Mouse (Mus musculus) layer of hippocampus, adult 2 months (tissue): ENCODE results near the gene Ccdc117. TPM values are rescaled to one million over a fixed set of nuclear protein-coding genes. Genes with fewer than 3 reads are reported as not detected.
"Not testable (repeated sequence)": the region's sequence is repeated elsewhere in the genome, so short reads cannot be mapped to it uniquely, and the experiment has no call there.

Experiments
- DNase-seq, 2 experiments: peaks; one replicate each; pipeline ENCODE4 v3.0.0; 2022; ENCODE audit warnings: low spot score in 2 of 2
- H3K27ac ChIP-seq: fragments of 200-600 bp; 2 replicates; pipeline ENCODE4 v1.8.1; 2022
- H3K4me3 ChIP-seq: fragments of 200-600 bp; 2 replicates; pipeline ENCODE4 v1.8.1; 2022; ENCODE audit warnings: mild to moderate bottlenecking
- CTCF ChIP-seq: fragments of 200-600 bp; conservative IDR thresholded peaks from 2 replicates; pipeline ENCODE4 v1.8.1; 2022; ENCODE audit warnings: antibody characterized with exemption, mild to moderate bottlenecking, moderate library complexity
- total RNA-seq, 2 experiments: library from RNA; stranded (reverse); gene quantifications; 2 replicates each; pipeline ENCODE4 v1.2.3; 2021

Ccdc117 gene
- total RNA-seq, 2 experiments from 2014 or later: 11.8 to 13.9 TPM

- H3K4me3 ChIP-seq: no peak overlapping the region
- H3K27ac ChIP-seq: no peak overlapping the region
- DNase-seq: no peak
- TF ChIP-seq CTCF: no peak
Measured at GRCm38 (mm10) chr11:5514091-5514490, 27.9 kb downstream of the Ccdc117 start.

- no peak for TF ChIP-seq CTCF
- no peak overlapping the region for H3K4me3 ChIP-seq
- no peak overlapping the region for H3K27ac ChIP-seq
- no peak for DNase-seq
Measured at GRCm38 (mm10) chr11:5512961-5513360, 29.0 kb downstream of the Ccdc117 start.

GRCm38 (mm10) chr11:5512099-5512725 lies 29.8 kb downstream of the Ccdc117 start:
- DNase-seq: no peak
- H3K27ac ChIP-seq: no peak overlapping the region
- no peak overlapping the region for H3K4me3 ChIP-seq
- TF ChIP-seq CTCF: no peak

- DNase-seq, H3K27ac ChIP-seq, H3K4me3 ChIP-seq: not testable (repeated sequence)
Measured at GRCm38 (mm10) chr11:5510686-5511085, 31.3 kb downstream of the Ccdc117 start.

- no peak for DNase-seq
- Histone ChIP-seq H3K27ac (no peak overlapping the region), H3K4me3 (no peak overlapping the region)
- TF ChIP-seq CTCF: no peak
Measured at GRCm38 (mm10) chr11:5510099-5510391, 31.9 kb downstream of the Ccdc117 start.

GRCm38 (mm10) chr11:5509215-5510098 lies 32.5 kb downstream of the Ccdc117 start:
- no peak for DNase-seq
- Histone ChIP-seq H3K4me3 (no peak overlapping the region), H3K27ac (no peak overlapping the region)
- no peak for TF ChIP-seq CTCF

- Histone ChIP-seq H3K4me3 (peak overlapping the region; percentile 11; the same call in 1 of the 2 replicates), H3K27ac (no peak overlapping the region)
- TF ChIP-seq CTCF: no peak
- DNase-seq: no peak
Measured at GRCm38 (mm10) chr11:5505856-5506575, 36.0 kb downstream of the Ccdc117 start.

GRCm38 (mm10) chr11:5502351-5503051 lies 39.5 kb downstream of the Ccdc117 start:
- no peak overlapping the region for H3K4me3 ChIP-seq
- no peak overlapping the region for H3K27ac ChIP-seq
- TF ChIP-seq CTCF: no peak
- no peak for DNase-seq

GRCm38 (mm10) chr11:5500903-5501741 lies 40.9 kb downstream of the Ccdc117 start:
- Histone ChIP-seq H3K4me3 (no peak overlapping the region), H3K27ac (no peak overlapping the region)
- DNase-seq: no peak
- TF ChIP-seq CTCF: no peak

GRCm38 (mm10) chr11:5499961-5500644 lies 41.9 kb downstream of the Ccdc117 start:
- no peak overlapping the region for H3K27ac ChIP-seq
- H3K4me3 ChIP-seq: no peak overlapping the region
- DNase-seq: no peak
- no peak for TF ChIP-seq CTCF

GRCm38 (mm10) chr11:5498931-5499661 lies 42.9 kb downstream of the Ccdc117 start:
- no peak for TF ChIP-seq CTCF
- DNase-seq: no peak
- H3K27ac ChIP-seq: no peak overlapping the region
- no peak overlapping the region for H3K4me3 ChIP-seq
